Mouse (Mus musculus) cerebellum, adult 8-10 months (tissue): ENCODE results near the gene Opn1mw.
"Not testable (repeated sequence)": the region's sequence is repeated elsewhere in the genome, so short reads cannot be mapped to it uniquely, and the experiment has no call there.

ENCODE experiments used
- DNase-seq: peaks from one replicate; pipeline ENCODE4 v3.0.0; 2022

Opn1mw gene

DNA sequence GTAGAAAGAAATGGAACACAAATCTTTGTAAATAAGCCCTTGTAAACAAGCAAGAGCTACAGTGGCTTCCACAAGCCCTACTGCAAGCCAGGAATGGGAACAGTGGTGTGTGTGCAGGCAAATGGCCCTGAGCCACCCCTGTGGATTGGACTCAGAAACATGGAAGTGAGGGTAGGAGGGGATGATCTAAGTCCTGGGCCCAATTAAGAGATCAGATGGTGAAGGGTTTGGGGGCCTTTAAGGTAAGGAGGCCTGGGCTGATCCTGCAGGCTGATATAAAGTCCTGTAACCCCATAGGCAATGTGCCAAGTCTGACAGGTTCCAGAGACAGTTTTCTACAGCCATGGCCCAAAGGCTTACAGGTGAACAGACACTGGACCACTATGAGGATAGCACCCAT, at the start of gene Opn1mw:
Gene Opn1mw, plus strand, starts transcription at position 301 of the 400 bp plus-strand sequence.
- no peak for DNase-seq

DNA sequence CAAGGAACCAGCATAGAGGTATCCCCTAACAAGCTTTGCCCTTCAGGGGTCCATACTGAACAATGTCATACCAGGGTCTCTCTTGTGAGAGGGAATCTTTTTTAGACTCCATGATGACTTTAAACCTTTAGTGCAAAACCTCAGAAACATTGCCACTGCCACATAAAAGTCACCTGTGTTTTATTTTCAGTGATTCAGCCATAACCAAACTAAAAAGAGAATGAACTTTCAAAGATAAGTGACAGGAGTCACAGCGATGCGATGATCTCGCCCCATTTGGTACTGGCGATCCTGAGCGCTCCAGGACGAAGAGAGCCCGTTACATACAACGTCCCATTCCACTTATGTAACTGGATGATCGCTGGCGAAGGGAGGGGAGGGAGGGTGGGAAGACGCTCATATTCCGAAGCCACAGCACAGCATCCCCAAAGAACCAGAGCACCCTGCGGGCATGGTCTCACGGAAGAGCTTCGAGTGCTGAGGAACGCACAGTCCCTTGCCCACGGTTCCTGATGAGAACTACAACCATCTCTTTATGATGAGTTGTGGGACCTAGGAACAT, 42.9 kb upstream of the Opn1mw start:
- peak; percentile 25 for DNase-seq

DNA sequence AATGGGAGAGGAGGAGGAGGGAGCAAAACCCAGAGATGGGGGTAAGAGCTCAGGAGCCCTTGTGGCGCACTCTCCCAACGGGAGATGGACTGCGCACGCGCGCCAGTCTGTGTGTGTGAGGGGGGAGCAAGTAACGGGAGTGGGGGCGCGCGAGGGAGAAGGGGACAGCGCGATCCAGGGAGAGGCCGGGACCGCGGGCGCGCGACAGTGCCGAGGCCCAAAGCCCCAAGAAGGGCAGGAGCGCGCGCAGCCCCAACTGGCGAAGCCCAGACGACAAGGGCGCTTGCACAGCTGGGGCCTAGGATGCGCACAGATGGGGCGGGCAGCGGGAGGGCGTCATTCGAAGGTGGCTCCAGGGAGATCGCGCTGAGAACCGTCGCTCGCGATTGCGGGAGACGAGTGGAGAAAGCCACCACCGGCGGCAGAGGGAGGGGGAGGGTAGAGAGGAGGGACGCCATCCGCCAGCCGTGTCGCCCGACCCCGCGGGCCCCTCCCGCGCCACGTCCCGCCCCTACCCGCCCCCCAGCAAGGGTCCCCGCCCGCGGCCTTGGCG, 42.2 kb upstream of the Opn1mw start:
- DNase-seq = peak; percentile 79

DNA sequence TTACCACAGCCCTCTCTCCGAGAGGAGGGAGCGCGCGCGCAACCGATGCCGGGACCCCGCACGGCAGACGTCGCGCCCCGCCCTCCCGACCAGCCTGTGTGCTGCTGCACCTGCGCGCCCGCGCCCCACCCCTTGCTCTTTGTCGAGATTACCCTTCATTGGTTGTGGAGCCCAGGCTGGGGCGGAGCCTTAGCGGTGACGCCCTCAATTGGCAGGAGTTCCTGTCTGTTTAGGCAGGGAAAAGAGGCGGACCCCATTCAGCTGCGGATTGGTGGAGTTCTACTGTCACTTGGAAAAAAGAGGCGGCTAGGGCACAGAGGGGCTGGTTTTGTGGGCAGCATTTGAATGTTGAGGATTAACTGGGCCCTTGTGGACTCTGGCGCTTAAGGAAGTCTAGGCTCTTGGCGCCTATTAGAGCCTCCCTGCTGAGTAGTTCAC, 41.6 kb upstream of the Opn1mw start:
- DNase-seq = peak; percentile 97

DNA sequence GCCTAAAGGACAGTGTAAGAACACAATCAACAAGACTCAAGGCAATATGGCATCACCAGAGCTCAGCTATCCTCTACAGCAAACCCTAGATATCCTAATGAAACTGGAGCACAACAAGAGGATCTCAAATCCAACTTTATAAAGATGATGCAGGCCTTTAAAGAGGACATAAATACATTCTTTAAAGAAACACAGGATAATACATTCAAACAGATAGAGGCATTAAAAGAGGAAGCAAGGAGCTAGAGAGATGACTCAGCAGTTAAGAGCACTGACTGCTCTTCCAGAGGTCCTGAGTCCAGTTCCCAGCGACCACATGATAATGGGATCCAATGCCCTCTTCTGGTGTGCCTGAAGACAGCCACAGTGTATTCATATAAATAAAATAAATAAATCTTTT, 32.1 kb upstream of the Opn1mw start:
- DNase-seq = no peak

DNA sequence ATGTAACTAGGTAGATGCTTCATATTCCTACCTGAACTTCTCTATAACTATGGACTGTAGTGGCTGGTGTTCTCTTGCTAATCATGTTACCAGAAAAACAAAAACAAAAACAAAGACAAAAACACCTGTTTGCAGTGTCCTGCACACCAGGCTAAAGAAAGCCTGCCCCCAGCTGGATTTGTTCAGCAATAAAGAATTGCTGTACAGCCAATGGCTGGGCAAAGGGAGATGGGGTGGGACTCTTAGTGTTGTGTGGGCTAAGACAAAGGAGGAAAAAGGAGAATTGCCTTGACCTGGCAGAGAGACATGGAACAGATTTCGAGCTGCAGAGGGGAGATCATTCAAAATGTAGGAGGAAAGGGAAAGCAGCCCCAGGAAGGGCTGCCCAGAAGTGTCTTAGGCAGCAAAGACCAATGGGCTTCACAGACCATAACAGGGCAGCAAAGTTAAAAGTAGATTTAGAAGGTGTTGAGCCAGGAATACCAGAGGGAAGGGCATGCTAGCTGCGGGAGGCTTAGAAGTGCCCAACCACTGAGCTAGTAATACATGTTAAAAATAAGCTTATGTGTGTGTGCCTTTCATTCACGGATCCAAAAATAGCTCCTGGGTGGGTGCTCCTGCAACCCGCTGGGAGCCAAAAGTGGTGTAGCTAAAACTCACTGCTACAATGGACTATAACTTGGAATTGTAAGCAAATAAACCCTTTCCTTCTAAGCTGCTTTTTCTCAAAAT, 23.6 kb upstream of the Opn1mw start:
- no peak for DNase-seq

DNA sequence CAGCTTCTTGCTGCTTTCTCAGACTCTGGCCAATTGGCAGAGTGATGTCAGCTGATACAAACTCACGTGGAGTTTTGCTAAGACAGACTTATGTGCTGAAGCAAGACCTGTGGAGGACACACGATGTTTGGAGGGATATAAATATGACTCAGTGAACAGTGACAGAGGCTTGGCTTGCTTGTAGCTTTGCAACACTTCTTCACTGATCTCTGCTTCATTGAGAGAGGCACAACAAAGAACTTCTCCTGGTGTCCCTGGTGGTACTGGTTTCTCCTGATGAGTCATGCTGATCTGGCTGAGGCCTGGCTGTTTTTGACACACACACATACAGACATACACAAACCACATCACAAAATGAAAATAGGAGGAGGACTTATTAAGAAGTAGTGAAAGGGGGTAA, 21.3 kb upstream of the Opn1mw start:
- no peak for DNase-seq

DNA sequence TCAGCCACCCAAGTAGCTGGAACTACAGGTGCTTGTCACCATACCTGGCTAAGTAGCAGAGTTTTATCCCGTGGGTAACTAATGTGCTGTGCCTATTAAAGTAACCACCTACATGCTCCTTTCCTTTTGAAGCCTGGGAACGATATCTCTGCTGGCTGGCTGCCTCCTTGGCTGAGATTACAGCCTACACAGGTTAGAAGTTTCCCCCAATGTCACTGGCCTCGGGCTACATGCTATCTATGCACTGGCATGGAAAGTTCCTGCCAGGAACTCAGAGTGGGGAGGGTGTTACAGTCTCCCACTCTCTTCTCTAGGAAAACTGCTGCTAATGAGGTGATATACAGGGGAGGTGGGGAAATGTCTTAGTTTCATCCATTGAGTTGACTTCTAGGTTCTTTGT, 18.5 kb upstream of the Opn1mw start:
- no peak for DNase-seq

DNA sequence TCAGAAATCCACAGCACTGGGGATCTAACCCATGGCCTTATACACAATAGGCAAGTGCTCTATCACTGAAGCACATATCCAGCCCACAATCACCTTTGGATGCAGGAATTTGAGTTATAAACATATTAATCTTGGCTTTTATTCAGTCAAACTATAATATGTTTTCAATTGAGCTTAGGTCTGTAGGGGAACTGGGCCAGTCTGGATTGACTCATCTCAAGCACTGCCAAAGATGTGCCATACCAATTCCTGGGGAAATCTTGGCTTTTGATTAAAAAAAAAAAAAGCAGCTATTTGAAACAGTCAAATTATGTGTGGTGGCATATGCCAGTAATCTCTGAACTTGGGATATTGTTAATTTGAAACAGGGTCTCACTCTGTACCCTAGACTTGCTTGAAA, 13.2 kb upstream of the Opn1mw start:
- no peak for DNase-seq

DNA sequence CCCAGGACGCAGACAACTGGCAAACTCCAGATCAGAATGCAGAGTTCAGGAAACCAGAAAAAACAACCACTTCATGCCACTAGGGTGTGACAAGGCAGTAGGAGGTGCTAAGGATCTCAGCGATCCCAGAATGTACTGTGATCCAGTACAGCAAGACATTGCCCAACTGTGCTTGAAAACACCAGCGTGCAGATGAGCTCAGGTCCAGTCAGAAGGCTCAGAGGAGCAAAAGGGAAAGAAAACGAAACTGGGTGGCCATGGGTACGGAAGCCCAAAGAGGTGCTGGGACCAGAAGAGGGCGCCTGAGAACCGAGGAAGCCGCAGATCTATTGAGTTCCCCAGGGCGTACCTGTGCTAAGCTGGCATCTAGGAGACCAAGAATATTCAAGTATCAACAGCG, 11.8 kb upstream of the Opn1mw start:
- peak; percentile 55 for DNase-seq

DNA sequence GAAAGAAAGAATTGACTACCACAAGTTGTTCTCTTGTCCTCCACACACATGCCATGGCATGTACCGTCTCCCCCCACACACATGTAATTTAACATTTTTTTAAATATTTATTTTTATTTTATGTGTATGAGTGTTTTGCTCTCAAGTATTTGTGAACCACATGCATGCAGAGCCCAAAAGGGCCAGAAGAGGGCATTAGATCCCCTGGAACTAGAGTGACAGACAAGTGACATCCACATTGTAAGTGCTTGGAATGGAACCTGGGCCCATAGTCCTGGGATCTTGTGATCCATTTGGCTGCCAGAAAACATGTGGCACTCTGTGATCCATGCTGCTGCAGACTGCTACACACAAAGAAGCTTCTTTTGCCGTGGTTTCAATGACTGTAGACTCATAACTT, 2.3 kb upstream of the Opn1mw start:
- no peak for DNase-seq

DNA sequence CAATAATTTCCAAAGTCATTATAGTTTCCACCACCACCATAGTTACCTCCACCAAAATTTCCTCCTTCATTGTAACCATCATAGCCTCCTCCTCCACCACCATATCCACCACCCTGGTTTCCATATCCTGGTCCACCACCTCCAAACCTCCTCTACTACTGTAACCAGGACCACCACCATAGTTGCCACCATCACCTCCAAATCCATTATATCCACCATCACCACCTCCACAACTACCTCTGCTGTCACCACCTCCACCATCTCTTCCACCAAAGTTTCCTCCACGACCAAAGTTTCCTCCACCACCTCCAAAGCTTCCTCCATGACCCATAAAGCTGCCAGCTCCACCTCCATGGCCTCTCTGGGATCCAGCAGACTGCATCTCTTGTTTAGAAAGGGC, 8.0 kb downstream of the Opn1mw start, which contains the start of gene Mecp2:
Gene Mecp2, minus strand, starts transcription at position 101 of the 400 bp plus-strand sequence.
- not testable (repeated sequence) for DNase-seq

DNA sequence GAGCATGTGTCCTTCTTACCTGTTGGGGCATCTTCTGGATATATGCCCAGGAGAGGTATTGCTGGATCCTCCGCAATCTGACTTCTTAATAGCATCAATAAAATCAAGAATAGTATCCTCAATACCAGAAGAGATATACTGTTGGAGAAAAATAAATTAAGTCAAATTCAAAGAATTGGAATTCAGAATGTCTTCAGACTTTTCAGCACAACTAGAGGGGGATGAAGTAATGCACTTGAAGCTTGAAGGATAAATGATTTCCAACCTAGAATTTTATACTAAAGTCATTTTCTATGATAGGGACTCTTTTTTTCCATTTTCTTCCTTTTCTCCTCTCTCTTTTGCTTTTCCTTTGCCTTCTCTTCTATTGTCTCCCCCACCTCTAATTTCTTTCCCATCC, 40.5 kb downstream of the Opn1mw start, which contains the start of gene Tex28:
Gene Tex28, minus strand, starts transcription at position 101 of the 400 bp plus-strand sequence.
- DNase-seq = no peak

DNA sequence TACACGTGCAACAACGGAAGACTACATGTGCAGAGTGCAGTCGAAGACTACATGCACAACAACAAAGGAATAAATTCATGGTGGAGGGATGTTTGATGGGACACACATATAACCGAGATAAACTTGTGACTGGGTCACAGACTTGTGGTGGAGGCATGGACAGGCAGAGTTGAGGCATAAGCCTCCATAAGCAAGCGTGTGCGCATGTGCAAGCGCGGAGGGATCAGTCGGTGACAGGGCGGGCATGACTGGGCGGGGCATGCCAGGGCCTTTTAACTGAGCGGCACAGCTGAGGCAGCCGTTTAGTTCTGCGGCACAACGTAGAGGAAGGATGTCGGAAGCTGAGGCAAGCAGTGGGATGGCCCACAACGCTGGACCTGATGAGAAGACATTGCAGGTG, 49.7 kb downstream of the Opn1mw start, which contains the start of gene Tktl1:
Gene Tktl1, plus strand, starts transcription at position 301 of the 400 bp plus-strand sequence.
- no peak for DNase-seq
